Mouse (Mus musculus) CD4-positive naive resting alpha-beta T cell, adult 57 days (primary cell): Measurements from ENCODE around the gene Lyl1. TPM values are rescaled to one million over a fixed set of nuclear protein-coding genes. Genes with fewer than 3 reads are reported as not detected.

ENCODE experiments used
- total RNA-seq: library from RNA; stranded (reverse); gene quantifications from one replicate; pipeline ENCODE4 v1.2.4, GENCODE M21; 2023

Lyl1 gene
- total RNA-seq = 3.7 TPM

GRCm38 (mm10) chr8:84700941-84701911 is at the start of gene Lyl1:
TSS of gene Lyl1 (plus strand) at chr8:84701457.

GRCm38 (mm10) chr8:84662581-84663065 is 38.6 kb upstream of the Lyl1 start, which contains the start of gene Ier2:
TSS of gene Ier2 (minus strand) at chr8:84662852.

GRCm38 (mm10) chr8:84686191-84687002 is 14.9 kb upstream of the Lyl1 start, which contains the start of gene Trmt1:
TSS of gene Trmt1 (plus strand) at chr8:84686307.

GRCm38 (mm10) chr8:84687705-84688100 is 13.6 kb upstream of the Lyl1 start, which contains the start of gene Nacc1:
TSS of gene Nacc1 (minus strand) at chr8:84687862.

GRCm38 (mm10) chr8:84722850-84723570 is 21.8 kb downstream of the Lyl1 start, which contains the start of gene G430095P16Rik:
TSS of gene G430095P16Rik (plus strand) at chr8:84723007.

Other genes with a start within 250 kb of the Lyl1 start
- gene Ier2, start 38.6 kb upstream of the Lyl1 start, total RNA-seq = 269 TPM
- 150 TPM for gene Trmt1, start 15.2 kb upstream of the Lyl1 start, total RNA-seq
- gene Nacc1, start 13.6 kb upstream of the Lyl1 start, total RNA-seq = 42.9 TPM
- gene G430095P16Rik, start 21.6 kb downstream of the Lyl1 start, total RNA-seq = 13.1 TPM
- gene Nfix, start 98.9 kb downstream of the Lyl1 start, total RNA-seq = 11.4 TPM
- gene Dand5, start 121.4 kb downstream of the Lyl1 start, total RNA-seq = 4.1 TPM
- gene Gadd45gip1, start 130.1 kb downstream of the Lyl1 start, total RNA-seq = 16.4 TPM
- gene Rad23a, start 139.2 kb downstream of the Lyl1 start, total RNA-seq = 61.8 TPM
- 437 TPM for gene Calr, start 145.5 kb downstream of the Lyl1 start, total RNA-seq
- 69.8 TPM for gene Farsa, start 155.5 kb downstream of the Lyl1 start, total RNA-seq
- gene Syce2, start 170.7 kb downstream of the Lyl1 start, total RNA-seq = 5.5 TPM
- gene Gcdh, start 192.5 kb downstream of the Lyl1 start, total RNA-seq = 23.6 TPM
- gene Klf1, start 200.5 kb downstream of the Lyl1 start, total RNA-seq = not detected
- 13.4 TPM for gene Dnase2a, start 207.1 kb downstream of the Lyl1 start, total RNA-seq
- 0.41 TPM for gene Mast1, start 235.9 kb downstream of the Lyl1 start, total RNA-seq
- not detected for gene Rtbdn, start 245.5 kb downstream of the Lyl1 start, total RNA-seq